8 mouse cellular contexts compared by ENCODE assay signal in genomic region chr12:20920653-20921397, GRCm38 (mm10).
DNase-seq lines count a peak whose midpoint lies in the region; ATAC-seq lines count a peak whose summit lies in the region.
"Not testable (repeated sequence)": the region's sequence is repeated elsewhere in the genome, so short reads cannot be mapped to it uniquely, and the experiment has no call there.

No protein-coding gene starts in this region.

- not testable (repeated sequence) for H3K36me3 ChIP-seq in megakaryocyte, embryonic 14.5 days (replicated peaks; ENCODE audit: low read length)

- peak; percentile 73 for ATAC-seq in activated CD4-positive, CD25-positive, alpha-beta regulatory T cell, adult 4 months
- ATAC-seq in inflammation-experienced regulatory T-cells, adult 6 months: peak; percentile 74

- not testable (repeated sequence) for H3K27me3 ChIP-seq in megakaryocyte, embryonic 14.5 days (replicated peaks)

- H3K4me1 ChIP-seq in megakaryocyte, embryonic 14.5 days: not testable (repeated sequence)

- peak; percentile 64 for DNase-seq in embryo, embryonic 10 days (ENCODE audit: low spot score)
- DNase-seq in gastrocnemius, postnatal 36 days: peak; percentile 37 to 42
- peak; percentile 41 to 49 for DNase-seq in left cerebral cortex, postnatal 25 days (ENCODE audit: low spot score in 2 of 2)
- DNase-seq in right cerebral cortex, postnatal 10 days (ENCODE audit: low spot score in 2 of 2): peak; percentile 63 to 72
- peak; percentile 59 for DNase-seq in urinary bladder, adult 2 months (ENCODE audit: low spot score)

- peak overlapping the region; percentile 81 for H3K4me3 ChIP-seq in megakaryocyte, embryonic 14.5 days (replicated peaks)

- intact Hi-C loops in gastrocnemius, postnatal 36 days (cut with DNase I); left cerebral cortex, postnatal 25 days (cut with DNase I): not testable (repeated sequence)

- peaks cover 19% of the 10 kb centered on the region for H3K9me3 ChIP-seq in megakaryocyte, embryonic 14.5 days

Comparison
In these comparisons a context has a peak if more than half of its experiments do, and no peak if none do; other contexts are left out.
1. Peak in every context shown above with its lines: DNase-seq, ATAC-seq and H3K4me3 ChIP-seq.